Mouse (Mus musculus): ENCODE results near the gene Ccdc167.
A peak's percentile ranks its signal among the peaks of the same experiment; 100 is the strongest.

Ccdc167 gene

DNA sequence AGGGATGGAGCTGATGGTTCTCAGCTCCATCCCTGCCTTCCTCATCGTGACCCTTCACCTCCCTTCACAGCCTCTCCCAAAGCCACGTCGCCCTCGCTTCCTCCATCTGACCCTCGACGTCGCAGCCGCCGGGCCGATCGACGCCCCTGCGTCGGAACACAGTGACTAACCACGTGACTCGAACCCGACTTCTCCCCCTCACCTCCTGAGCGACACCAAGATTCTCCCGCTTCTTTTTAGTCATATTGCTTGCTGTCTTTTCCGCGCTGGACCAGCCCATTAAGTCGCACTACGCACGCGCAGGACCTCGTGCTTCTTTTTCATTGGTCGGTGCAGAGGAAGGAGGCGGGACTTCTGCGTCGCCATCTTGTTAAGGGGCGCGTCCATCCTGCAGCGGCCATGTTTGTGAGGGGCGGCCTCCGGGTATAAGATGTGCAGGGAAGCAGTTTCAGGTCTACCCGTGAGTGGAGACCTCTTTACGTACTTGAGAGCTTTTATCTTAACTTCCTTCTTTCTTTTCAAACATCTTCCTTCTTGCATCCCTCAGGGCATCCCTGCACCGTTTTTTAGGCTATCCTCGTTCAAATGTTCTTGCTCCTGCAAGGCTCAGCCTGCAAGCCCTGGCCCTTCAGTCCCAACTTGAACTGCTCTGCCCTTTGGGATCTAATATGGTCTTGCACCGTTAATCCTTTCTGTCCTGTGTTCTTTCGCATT lies at the start of gene Ccdc167:
Gene Ccdc167, minus strand, starts transcription at position 313 of the 714 bp plus-strand sequence.
- DNase-seq: peak; percentile 97

DNA sequence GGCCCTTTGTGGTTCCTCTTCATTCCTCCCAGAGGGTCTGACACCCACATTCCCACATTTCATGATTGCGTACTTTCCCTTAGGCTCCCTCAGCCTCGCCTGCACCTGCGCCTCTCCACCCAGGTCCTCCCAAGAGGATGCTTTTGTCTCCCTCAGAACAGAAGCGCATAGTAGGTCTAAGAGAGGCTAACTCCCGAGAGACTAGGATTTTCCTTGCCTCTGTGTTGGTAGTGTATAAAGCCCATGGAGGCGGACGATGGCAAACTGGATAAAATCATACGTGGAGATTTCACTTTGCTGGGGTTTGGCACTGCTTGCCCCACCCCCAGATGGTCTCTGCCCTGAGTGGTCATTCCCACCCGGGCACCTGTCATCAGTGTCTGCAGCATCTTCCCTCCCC lies 48.5 kb upstream of the Ccdc167 start:
- DNase-seq: no peak

DNA sequence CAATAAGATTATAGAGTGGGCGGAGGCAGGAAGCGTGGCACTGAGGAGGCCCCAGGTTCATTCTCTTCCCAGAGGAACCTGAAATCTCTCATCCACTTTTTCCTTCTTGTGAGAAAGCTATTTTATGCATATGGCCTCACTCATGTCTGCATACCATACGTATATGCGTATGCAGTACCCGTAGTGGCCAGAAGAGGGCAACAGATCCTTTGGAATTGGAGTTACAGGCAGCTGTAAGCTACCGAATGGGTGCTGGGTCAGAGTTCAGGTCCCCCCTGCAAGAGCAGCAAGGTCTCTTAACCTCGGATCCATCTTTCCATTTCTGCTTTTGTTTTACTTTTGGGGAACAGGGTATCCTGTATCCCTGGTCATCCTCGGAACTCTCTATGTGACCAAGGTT lies 45.7 kb upstream of the Ccdc167 start:
- no peak for DNase-seq

DNA sequence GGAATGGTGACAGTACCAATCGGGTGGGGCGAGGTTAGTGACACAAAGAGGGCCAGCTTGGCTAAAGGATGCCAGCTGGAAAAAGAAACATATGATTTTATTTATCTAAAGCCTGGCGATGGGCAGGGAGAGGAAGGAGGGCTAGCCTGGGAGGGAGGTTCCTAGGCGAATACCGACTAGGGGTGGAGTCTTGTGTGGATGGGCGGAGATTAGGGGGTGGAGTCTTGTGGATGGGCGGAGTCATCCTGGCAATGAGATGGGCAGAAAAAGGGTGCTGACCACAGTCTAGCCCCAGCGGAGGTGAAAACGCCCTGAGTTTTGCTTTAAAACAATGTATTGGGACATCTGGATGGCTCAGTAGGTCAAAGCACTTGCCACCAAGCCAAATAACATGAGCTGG lies 45.1 kb upstream of the Ccdc167 start:
- DNase-seq: no peak

- no peak for DNase-seq
These were observed 43.8 kb upstream of the Ccdc167 start for GRCm38 (mm10) chr17:29760404-29761375.

DNA sequence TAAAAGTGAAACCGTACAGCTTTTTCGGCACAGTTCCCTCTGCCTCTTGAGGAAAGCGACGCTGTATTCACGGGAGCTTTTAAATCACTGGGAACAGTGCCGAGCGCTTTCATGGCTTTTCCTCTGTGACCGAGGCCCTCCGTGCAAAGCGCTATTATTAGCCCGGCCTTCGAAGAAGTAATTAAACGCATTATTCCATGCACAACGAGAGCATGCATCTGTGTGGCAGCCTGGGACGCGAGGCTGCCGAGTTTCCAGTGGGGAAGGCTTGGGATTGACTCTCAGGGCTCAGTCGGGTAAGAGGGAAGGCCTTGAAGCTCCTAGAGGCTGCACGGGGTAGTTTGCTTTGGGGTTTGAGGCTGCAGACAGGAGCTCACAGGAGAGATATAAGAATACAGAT lies 43.1 kb upstream of the Ccdc167 start:
- no peak for DNase-seq

GRCm38 (mm10) chr17:29756381-29756780 lies 39.5 kb upstream of the Ccdc167 start:
- DNase-seq: no peak

GRCm38 (mm10) chr17:29754510-29754909 lies 37.7 kb upstream of the Ccdc167 start:
- DNase-seq: no peak

DNA sequence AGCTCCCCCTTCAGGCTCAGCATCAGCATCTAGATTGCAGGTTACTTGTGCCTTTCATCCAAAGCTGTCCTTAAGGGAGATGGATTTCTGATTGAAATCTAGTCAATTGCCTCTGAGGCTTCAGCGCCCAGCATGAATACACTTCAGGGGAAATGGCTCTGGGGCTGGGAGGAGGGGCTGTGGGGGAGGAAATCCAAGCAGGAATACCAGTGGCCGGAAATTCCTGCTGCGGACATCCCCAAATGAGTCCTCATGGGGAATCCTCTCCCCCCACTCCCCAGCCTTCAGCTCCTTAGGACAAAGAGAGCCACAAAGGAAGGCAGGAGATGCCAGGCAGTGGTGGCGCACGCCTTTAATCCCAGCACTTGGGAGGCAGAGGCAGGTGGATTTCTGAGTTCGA lies 30.6 kb upstream of the Ccdc167 start:
- no peak for DNase-seq

DNA sequence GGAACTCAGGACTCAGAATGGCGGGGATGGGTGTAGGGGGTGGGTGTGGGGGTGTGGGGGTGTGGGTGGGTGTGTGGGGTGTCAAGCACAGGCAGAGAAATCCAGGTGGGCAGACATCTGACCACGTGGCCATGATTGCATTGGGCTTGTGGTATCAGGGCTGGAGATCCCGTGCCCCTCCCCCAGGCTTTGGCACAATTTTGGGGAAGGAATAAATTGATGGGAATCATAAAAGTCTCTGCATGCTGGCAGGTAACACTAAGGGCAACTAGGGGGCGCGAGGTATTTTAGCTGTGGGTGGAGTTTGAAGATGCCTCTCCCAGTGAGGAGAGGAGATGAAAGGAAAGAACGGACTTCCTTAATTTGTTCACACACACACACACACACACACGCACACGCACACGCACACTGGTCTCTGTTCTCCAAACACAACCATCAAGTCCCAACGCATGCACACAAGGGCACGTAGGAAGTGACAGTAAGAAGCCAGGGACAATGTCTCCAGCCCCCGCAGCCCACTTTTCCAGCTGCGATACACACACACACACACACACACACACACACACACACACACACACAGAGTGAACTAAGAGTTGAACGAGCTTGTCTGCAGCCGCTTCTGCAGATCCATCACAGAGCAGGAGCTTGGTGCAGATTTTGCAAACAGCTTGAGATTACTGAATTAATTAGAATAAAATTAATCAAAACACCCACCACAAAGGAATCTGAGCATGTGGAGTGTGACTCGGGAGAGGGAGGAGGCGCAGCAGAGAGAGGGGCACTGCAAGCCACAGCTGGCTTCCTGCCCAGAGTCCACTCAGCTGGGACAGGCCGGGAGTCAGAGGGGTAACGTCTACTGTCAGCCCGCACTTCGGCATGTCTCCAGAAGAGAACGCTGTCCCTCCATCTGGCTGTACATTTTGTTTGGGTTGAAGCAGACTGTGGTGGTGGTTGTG lies 21.3 kb upstream of the Ccdc167 start:
- DNase-seq: peak; percentile 25

- no peak for DNase-seq
These were observed 19.7 kb upstream of the Ccdc167 start for GRCm38 (mm10) chr17:29736448-29737014.

DNA sequence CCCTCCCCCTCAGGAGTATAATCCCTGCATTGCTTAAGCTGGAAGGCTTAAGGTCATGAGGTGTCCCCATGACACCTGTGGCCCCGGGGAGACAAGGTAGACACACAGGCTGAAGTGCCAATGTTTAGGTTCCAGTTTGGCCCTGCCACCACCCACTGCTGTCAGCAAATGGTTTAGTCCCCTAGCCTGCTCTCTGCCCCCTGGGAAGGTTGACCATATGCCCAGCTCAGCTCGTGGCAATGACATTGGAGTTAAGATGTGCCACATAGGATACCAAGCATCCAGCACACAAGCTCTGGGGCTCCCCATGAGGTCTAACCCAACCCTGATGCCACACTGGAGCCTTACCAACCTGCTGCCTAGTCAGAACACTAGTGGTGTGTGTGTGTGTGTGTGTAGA lies 15.7 kb upstream of the Ccdc167 start:
- no peak for DNase-seq

DNA sequence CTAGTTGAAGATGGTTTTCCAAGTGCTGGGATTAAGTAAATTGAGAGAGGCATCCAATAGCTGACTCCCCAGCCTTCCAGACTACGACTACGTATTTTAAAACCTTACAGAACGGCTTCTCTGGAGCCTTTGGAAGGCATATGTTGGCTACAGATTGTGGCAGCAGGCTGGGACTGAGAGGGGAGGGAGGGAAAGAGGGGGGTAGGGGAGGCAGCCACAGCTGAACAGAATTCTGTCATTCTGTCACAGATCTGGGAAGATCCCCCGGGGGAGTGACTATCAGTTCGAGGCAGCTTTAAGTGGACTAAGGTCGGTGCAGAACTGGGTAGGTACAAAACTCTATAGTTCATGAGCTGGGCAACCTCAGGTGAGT lies 15.1 kb upstream of the Ccdc167 start:
- no peak for DNase-seq

- no peak for DNase-seq
These were observed 14.6 kb upstream of the Ccdc167 start for GRCm38 (mm10) chr17:29731266-29731952.

DNA sequence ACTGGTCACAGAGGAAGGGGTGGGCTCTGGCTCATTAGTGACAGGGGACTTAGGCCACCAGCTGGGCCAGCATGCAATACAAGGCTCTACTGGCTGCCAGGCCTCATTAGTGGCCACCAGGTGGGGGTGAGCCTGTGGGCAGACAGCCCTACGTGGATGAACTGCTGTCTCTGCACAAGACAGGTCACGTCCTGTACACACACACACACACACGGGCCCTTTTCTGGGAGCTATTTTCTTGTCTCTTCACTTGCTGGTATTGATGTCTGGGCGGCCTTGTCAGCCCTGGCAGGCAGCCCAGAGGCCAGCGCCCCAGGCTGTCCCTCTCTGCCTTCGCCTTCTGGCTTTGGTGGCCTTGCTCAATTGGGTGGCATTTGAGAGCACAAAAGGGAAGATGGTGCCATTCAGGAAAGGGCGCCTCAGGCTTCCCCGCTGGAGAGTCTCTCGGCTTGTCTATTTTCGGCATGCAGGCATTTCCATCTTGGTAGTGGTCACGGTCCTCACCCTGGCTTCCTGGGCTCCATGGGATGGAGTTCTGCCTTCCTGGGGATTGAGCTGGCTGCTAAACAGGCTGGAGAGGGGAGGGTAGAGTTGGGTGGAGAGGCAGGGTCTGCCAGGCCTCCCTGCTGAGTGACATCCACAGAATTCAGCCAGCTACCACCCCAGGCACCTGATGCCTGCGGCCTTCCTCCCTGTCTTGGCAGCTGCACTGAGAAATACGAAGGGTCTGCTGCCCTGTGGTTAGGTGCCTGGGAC lies 13.8 kb upstream of the Ccdc167 start:
- DNase-seq: no peak

GRCm38 (mm10) chr17:29728082-29728481 lies 11.2 kb upstream of the Ccdc167 start:
- no peak for DNase-seq

DNA sequence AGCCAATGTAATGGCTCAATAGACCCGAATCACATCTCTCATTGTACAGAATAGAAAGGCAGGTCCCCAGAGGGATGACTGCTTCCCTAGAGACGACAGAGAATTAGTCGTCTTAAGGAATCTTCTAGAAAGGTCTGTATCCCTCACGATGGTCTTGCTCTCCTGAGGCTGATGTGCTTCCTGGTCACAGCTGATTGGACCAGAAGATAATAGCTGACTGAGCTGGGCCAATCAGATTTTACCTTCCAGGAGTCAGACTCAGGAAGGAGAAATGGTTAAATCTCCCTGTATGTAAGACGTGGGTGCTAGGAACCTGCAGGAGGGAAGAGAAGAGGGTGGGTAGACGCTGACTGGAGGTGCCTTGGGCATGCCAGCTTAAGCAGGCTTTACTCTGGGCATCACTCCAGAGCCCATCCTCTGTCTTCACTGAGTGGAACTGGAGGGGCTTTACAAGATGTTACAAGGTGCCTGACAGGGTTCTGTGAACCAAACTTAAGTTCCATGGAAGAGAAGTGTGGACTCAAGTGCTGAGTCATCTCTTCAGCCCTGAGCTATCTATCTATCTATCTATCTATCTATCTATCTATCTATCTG lies 8.3 kb upstream of the Ccdc167 start:
- no peak for DNase-seq

- DNase-seq: no peak
These were observed 7.8 kb upstream of the Ccdc167 start for GRCm38 (mm10) chr17:29724610-29725009.

- no peak for DNase-seq
These were observed 4.0 kb upstream of the Ccdc167 start for GRCm38 (mm10) chr17:29720755-29721365.

Measured in right cerebral cortex, postnatal 25 days (tissue).